In genomic region chr9:21615617-21616231, GRCm38 (mm10) we compare ENCODE assay signal across 8 mouse cellular contexts. TPM values are rescaled to one million over a fixed set of nuclear protein-coding genes. Genes with fewer than 3 reads are reported as not detected.
DNase-seq lines count a peak whose midpoint lies in the region; ATAC-seq lines count a peak whose summit lies in the region.

Gene Smarca4, plus strand, starts transcription at chr9:21616169.

- H3K9ac ChIP-seq in kidney, embryonic 15.5 days = peak within 1 kb of the TSS; percentile 89

- H3K9me3 ChIP-seq in heart, embryonic 10.5 days = no peaks in the 10 kb centered on the region
- no peaks in the 10 kb centered on the region for H3K9me3 ChIP-seq in kidney, embryonic 15.5 days (replicated peaks)

- H3K4me3 ChIP-seq in heart, embryonic 10.5 days = peak within 1 kb of the TSS; percentile 88
- peak within 1 kb of the TSS; percentile 90 for H3K4me3 ChIP-seq in kidney, embryonic 15.5 days (replicated peaks)

- peaks cover 12% of the 10 kb centered on the region for H3K36me3 ChIP-seq in heart, embryonic 10.5 days
- peaks cover 4% of the 10 kb centered on the region for H3K36me3 ChIP-seq in kidney, embryonic 15.5 days

- peaks cover 14% of the 10 kb centered on the region; the same call in 1 of the 2 replicates for H3K4me1 ChIP-seq in heart, embryonic 10.5 days
- H3K4me1 ChIP-seq in kidney, embryonic 15.5 days = peaks cover 25% of the 10 kb centered on the region

- DNase-seq in B cell, adult 2 months = peak; percentile 99
- peak; percentile 100 for DNase-seq in brain, adult 2 months (ENCODE audit: low read depth, low spot score)
- DNase-seq in heart, embryonic 10.5 days (ENCODE audit: low spot score) = peak; percentile 99
- DNase-seq in liver = peak; percentile 99
- DNase-seq in spleen, postnatal 4 days (ENCODE audit: low spot score in 2 of 2) = peak; percentile 98 to 99

- peak within 1 kb of the TSS; percentile 99 for H3K27ac ChIP-seq in heart, embryonic 10.5 days
- H3K27ac ChIP-seq in kidney, embryonic 15.5 days = peak within 1 kb of the TSS; percentile 99

- WGBS in heart, embryonic 10.5 days = under 1% methylated on average over 45 of the region's 45 CpGs
- WGBS in kidney, embryonic 15.5 days = under 1% methylated on average over 40 of the region's 45 CpGs

- peak within 1 kb of the TSS; percentile 65 for H3K4me2 ChIP-seq in kidney, embryonic 15.5 days

- peak; percentile 96 for ATAC-seq in erythroblast, adult 5-6 weeks (replicated peaks; ENCODE audit: low FRiP score, poor library complexity, severe bottlenecking)
- ATAC-seq in kidney, embryonic 15.5 days (replicated peaks; ENCODE audit: low FRiP score) = peak; percentile 98
- ATAC-seq in monocyte, adult 5-6 weeks (replicated peaks; ENCODE audit: insufficient number of reproducible peaks, low FRiP score, low TSS enrichment, poor library complexity, severe bottlenecking) = peak; percentile 95

- no peaks in the 10 kb centered on the region for H3K27me3 ChIP-seq in heart, embryonic 10.5 days (ENCODE audit: insufficient read depth, poor library complexity, severe bottlenecking)
- no peaks in the 10 kb centered on the region for H3K27me3 ChIP-seq in kidney, embryonic 15.5 days

RNA-seq across cellular contexts. Expression of gene Smarca4, which starts in this region (rescaled TPM):
- 18.4 and 19.6 TPM in 2 replicates for total RNA-seq in erythroblast, adult 5-6 weeks (2015; ENCODE audit: low replicate concordance)
- 25.8 and 33.6 TPM in 2 replicates for total RNA-seq in erythroblast, adult 5-6 weeks (2017; ENCODE audit: low replicate concordance)
- polyA plus RNA-seq in heart, embryonic 10.5 days (2016; fragmentation: Nextera tagmentation; extraction: Ambion mirVana) = 91.1 and 113 TPM in 2 replicates
- 91.0 and 101 TPM in 2 replicates for polyA plus RNA-seq in kidney, embryonic 15.5 days (2015; fragmentation: Nextera tagmentation; extraction: Ambion mirVana)
- total RNA-seq in monocyte, adult 5-6 weeks (2017) = 46.9 to 71.7 TPM (median 48.3 TPM) in 3 replicates

Comparison
In these comparisons a context has a peak if more than half of its experiments do, and no peak if none do; other contexts are left out.
1. Peak in every context shown above with its lines: DNase-seq, ATAC-seq, H3K4me3 ChIP-seq and H3K27ac ChIP-seq.